Mouse (Mus musculus): Measurements from ENCODE around the gene Rnf157.
A peak's percentile ranks its signal among the peaks of the same experiment; 100 is the strongest.

The Rnf157 gene

DNA sequence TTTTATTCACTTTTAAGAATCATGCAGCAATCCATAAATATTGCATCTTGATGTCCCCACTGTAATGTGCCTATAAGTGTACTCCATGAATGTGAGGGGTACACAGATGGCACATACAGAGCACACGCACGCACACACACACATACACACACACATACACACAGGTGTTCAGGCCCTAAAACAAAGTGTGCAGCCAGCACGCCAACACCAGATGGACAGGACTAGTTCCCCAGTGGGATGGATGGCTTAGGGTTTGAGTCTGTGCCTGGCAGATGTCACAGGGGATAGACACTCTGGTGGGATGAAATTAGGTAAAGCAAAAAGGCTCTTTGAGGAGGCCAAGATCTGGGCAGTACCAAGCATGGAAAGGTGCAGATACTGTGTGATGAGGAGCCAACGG is 76.4 kb downstream of the Rnf157 start:
- DNase-seq (ENCODE audit: low spot score) = no peak

DNA sequence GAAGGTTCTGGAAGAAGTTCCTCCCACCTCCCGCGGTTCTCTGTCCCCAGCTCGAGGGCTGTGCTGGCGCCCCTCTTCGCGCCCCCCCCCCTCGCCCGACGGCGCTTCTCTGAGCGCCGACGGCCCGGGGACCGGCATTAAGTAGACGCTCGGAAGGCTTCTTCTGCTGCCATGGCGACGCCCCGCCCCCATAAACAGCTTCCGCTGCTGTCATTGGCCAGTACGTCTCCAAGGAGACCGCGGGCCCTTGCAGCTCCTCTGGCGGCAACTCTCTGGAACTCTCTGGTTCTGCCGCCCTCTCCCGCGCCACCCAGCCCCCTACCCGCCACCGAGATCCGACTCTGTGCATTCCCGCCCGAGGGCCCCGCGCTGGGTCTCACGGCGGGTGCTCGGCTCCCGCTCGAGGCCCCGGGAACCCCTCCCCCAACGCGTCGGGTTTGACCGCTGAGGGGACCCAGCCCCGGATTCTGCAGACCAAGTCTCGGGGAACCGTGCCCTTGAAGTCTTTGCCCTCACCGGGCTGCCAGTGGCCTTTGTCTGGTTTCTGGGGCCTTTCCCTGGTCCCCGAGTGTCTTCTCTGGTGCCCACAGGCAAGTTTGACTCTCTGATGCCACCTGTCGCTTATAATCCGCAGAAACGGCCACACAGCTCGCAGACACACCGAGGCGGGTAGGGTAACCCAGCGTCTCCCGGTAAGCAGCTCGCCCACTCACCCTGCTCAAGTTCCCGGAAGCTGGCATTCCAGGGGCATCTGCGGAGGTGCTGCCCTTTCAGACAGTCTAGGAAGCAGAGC is 77.4 kb downstream of the Rnf157 start, which contains the start of gene Foxj1:
Gene Foxj1, minus strand, starts transcription at position 156 of the 793 bp plus-strand sequence.
- peak; percentile 97 for DNase-seq (ENCODE audit: low spot score)

DNA sequence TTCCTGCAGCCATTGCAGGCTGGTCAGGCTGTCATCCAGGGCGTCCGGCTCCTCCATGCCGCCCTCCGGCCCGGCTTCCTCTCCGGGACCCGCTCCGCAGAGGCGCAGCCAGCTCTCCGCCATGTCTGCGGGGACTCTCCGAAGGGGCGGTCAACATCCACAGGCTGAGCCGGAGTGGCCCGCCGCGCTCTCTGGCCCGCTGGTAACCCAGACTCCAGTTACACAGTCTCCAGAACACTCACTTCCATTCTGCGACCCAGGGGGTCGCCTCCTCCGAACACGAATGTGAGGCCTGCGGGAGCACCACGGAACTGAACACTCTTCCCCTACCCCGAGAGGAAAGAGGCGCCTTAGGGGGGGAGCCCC is 78.4 kb downstream of the Rnf157 start:
- DNase-seq (ENCODE audit: low spot score) = no peak

DNA sequence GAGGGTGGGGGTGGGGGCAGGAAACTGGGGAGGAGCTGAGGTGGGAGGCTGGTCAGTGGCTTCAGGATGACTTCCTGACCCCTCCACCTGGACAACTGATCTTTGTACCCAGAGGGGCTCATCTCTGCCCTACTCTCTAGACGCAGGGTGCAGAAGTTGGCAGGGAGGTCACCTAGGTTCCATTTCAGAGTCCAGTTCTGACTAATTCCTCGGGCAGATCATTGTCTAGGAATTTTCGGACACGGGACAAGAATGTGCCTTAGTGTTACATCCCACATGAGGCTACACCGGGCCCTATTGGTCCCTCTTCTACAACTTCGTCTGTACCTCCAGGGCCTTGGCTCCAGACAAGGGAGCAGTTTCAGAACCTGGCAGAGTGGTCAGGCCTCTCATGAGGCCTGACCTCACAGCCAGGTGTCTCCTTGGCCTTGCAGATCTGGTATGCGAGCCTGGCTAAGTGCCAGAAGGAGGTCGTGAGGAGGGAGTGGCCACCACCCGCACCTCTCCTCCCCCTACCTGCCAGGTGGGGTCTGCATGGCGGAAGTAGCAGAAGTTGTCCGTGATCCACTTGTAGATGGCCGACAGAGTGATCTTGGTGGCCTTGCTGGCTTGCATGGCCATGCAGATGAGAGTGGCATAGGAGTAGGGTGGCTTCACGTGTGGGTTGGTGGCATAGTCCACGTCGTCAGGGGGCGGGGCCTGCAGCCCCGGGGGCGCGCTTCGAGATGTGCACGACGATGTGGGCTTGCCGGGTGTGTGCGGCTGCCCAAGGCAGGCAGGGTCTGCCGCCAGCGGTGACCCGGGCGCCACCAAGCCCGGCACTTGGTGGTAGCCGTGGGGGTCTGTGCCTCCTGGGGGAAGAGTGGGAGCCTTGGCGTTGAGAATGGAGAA is 79.1 kb downstream of the Rnf157 start:
- DNase-seq (ENCODE audit: low spot score) = no peak

DNA sequence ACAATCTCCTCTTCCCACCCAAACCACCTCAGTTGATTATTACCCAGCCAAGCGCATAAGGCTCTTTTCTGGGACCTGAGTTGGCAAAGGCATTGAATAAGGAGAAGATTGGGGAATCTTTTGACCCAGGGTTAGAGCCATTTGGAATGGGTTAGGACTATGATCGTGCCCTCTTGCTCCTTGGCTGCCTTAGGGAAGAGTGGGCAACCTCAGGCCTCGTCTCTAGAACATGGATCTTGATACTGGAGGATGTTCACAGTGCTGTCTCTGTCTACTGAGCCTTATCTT is 79.9 kb downstream of the Rnf157 start:
- no peak for DNase-seq (ENCODE audit: low spot score)

DNA sequence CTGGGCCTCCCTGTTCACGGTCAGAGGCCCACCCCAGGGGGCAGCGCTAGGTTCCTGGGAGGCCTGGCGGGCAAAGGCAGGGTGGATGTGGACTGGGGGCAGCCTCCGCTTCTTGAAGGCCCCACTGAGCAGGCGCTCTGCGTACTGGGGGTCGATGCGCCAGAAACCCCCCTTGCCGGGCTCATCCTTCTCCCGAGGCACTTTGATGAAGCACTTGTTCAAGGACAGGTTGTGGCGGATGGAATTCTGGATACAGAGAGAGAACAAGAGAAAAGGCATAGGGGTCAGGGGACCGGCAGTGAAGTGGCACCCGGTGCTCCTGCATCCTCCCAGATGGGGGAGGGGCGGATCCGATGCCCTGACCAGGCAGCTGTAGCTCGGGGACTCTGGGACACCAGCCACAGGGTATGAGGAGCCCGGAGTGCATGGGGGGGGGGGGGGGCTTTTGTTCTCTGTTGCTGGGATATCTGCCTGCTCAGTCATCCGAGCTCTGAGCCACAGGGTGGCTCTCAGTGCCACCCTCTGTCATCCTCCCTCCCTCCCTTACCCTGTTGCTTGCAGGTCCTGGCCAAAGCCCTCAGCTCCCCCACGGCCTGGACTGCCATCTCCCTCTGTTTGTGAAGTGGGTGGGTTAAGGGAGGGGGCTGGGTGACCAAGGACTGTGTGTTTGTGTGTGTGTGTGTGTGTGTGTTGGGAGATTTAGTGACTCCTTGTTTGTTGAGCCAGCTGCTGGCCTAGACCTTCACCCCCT is 80.4 kb downstream of the Rnf157 start:
- DNase-seq (ENCODE audit: low spot score) = peak; percentile 64

DNA sequence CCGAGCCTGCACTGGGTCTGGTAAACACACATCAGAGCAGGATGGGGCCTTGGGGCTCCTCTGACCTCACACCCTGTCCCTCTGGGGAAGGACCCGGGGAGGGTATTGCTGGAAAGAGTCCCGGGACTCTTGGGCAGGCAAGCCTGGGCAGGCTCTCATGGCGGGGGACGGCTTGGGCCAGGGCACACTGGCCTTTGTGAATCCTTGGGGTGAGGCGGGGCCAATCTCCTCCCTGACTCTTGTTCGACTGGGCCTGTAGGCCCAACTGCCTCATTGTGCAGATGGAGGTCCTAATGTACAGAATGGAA is 82.7 kb downstream of the Rnf157 start:
- no peak for DNase-seq (ENCODE audit: low spot score)

DNA sequence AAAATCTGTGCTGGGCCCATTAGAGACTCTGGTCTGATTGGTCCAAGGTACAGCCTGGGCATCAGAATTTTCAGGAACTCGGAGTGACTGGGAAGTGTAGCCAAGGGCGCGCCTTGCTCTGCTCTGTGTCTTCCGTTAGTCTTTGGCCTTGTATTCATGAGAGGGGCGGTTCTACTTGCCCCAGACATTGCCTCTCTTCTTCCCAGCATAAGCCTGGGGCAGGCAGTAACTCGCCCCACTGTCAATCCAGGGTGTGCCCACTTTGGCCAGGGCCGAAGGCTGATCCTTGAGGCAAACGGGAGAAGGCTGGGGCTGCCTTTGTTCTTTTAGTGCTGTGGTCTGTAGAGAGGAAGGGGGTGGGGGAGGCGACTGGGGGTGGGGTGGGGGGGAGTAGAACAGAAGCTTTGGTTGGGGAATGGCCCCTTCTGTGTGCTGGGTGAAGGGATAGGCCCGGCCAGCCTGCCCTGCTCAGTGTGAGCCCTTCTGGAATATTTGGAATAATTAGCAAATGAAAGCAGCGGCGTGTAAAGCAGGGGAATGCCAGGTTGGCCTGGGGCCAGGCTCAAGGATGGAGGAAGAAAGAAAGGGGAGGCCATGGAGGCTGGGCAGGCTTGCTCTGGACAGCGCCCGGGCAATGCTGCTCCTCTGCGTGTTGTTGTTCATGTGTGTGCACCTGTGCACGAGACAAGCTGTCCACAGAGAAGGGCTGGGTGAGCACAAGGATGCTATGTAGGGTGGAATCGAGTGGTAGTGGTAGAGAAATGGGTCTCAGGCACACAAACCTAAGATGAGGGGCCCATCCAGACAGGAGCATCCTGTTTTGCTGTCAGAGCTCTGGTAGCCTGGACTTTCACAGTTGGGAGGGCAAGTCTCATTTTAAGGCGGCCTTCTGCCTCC is 83.3 kb downstream of the Rnf157 start:
- no peak for DNase-seq (ENCODE audit: low spot score)

DNA sequence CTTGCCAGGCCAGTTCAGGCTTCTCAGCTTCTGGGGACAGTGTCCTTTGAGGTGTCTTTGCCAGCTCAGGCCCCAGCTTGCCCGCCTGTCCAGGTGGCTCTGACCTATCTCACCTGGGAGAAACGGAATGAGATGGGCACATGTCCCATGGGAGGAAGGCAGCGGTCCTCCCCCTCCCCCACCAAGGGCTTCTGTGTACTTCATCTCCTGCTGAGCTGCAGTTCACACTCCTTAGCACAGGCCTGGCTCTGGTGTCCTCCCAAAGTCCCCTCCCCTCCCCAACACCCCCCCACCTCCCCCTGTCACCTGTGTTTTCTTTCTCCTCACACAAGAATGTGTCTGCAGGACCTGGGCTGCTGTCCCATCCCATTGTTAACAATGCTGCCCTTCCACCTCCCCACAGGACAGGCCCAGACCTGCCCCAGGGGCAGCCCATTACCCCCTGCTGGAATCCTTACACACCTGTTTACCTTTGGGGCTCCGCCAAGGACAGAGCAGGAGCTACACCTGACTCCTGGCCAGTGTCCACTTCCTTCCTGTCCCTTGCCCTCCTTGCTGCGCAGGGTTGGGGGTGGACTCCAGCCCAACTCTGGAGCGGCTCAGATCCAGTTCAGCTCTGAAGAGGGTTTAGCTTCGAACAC is 85.7 kb downstream of the Rnf157 start:
- DNase-seq (ENCODE audit: low spot score) = no peak

DNA sequence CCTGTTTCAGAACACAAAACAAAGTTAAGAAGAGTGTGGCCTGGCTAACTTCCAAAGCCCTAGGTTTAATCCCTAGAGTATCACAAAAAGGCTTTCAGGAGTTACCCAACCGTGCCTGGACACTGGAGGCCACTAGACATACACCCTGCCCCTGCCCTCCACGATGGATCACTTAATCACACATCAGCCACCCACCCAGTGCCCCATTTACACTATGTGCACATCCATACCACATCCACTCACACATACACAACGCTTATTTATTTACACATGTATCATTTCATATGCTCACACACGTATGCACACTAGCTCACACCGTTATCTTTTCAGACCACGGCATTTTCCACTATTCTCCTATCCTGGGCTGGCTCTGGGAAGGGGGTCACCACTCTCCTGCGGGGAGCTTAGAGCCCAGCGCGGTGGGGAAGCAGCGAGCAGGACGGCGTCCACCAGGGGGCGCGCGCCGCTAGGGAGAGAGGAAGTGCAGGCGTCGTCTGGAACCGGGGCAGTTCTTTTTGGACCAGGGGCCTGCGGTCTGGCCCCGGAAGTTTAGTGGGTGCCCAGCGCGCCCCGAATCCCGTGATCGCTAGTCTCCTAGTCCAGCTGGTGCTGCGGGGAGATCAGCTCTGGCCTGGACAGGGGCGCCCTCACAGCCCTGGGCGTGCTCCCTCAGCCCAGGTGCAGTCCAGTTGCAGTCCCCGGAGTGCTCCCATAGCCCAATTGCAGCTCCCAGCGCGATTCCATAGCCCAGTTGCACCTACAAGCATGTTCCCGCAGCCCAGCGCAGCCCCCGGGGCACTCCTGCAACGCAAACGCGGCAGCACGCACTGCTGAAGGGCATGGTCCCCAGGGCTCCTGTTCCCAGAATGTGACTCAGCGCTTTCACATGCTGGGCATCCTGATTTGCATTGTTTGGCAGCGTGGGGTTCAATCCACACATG is 93.8 kb downstream of the Rnf157 start:
- DNase-seq (ENCODE audit: low spot score) = peak; percentile 87

DNA sequence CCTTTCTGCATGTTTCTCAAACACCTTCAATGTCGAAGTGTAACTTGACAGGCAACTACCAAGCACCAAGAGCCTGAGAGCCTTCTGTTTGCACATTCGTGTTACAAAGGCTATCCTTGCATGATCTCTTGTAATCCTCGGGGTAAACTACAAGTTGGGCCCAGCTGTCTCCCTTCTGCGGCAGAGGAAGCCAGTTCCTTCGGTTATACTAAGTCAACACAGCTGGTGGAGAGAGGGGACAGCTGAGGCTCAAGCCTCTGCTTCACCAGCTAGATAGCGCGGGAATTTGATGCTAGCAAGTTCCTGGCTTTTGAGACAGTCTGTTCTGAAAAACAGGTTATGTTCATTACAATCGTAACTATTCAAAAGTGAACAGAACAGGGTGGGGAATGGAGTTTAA is 100.5 kb downstream of the Rnf157 start:
- peak; percentile 40 for DNase-seq (ENCODE audit: low spot score)

DNA sequence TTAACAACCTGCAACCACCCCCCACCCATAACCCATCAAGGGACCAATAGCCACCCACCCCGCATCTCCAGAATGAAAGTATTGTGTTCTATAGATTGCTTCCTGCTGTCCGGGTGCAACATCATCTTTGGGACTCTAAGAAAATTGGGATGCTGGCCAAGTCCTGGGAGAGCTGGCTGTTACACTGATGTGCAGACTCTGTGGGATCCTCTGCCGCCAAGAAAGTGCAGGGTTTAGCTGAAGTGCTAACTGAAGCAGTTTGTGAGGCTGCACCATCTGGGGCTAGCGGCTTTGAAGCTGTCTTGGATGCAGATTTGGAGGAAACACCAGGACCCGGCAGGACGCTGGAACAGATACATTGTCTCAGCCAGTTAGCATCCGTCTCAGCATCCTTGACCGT is 101.7 kb downstream of the Rnf157 start:
- no peak for DNase-seq (ENCODE audit: low spot score)

DNA sequence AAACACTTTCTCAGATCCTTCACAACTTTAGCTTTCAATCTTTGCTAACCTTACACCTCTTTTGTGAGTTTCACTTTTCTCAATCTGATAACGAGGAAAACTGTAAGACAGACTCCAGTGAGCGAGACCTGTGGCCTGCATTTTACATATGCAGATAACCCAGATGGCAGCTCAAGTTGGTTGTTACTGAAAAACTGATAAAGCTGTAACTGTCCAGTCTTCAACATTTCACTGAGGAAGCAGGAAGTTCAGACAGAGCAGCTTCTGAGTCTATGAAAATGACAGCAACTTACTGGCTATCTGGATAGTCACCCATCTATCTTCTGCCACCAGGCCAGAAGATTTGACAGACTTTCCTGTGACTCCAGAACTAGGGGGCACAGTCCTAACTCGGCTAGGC is 103.2 kb downstream of the Rnf157 start:
- no peak for DNase-seq (ENCODE audit: low spot score)

DNA sequence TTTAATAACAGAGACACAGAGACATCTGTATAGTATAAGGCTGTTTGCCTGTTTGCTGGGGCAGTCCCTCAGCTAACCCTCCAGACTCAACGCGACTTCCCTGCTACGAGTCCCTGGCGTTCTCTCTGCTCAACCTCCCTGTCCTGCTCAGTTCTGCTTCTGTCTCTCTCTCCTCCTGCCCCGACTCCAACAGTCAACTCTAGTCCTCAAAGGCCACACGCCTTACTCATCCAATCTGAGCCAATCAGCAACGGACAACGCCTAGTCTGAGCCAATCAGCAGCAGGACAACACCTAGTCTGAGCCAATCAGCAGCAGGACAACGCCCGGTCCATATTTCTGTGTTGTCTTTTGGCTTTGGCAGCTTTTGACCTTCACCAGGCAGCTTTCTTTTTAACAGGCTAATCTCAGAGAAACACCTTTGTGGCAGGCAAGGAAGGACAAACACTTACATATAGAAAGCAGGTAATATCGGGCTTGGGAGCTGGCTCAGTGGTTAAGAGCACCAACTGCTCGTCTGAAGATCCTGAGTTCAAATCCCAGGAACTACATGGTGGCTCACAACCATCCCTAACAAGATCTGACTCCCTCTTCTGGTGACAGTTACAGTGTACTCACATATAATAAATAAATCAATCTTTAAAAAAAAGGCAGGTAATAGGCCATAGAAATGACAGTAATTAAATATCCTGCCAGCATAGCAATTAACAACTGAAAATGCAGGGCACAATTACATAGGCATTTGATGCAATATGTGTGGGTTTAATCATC is 104.9 kb downstream of the Rnf157 start:
- no peak for DNase-seq (ENCODE audit: low spot score)

DNA sequence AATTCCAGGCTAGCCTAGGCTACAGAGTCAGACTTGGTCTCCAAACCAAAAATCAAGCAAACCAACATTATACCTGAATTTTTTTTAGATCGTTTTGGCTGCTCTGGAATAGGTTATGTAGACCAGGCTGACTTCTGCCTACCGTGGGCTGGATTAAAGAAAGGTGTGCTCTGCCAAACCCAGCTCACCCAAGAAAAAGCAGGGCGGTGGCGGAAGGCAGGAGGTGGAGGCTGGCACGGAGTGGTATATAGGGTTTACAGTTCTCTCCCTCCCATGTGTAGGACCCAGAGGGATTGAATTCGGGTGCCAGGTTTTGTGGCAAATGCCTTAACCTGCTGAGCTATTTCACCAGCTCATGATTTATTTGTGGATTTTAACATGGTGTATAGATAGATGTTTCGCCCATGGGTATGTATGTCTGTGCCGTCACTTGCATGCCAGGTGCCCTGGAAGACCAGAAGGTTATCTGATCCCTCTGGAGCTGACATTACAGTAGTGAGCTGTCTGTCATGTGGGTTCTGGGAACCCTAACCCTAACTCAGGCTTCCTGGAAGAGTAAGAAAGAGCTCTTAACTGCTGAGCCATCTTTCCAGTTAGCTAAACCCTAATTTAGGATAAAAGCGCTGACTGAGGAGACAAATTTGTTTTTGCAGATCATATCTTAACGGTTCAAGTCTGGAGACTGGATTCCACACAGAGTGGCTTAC is 105.7 kb downstream of the Rnf157 start, which contains the start of gene Exoc7:
Gene Exoc7, minus strand, starts transcription at position 215 of the 707 bp plus-strand sequence.
- no peak for DNase-seq (ENCODE audit: low spot score)

DNA sequence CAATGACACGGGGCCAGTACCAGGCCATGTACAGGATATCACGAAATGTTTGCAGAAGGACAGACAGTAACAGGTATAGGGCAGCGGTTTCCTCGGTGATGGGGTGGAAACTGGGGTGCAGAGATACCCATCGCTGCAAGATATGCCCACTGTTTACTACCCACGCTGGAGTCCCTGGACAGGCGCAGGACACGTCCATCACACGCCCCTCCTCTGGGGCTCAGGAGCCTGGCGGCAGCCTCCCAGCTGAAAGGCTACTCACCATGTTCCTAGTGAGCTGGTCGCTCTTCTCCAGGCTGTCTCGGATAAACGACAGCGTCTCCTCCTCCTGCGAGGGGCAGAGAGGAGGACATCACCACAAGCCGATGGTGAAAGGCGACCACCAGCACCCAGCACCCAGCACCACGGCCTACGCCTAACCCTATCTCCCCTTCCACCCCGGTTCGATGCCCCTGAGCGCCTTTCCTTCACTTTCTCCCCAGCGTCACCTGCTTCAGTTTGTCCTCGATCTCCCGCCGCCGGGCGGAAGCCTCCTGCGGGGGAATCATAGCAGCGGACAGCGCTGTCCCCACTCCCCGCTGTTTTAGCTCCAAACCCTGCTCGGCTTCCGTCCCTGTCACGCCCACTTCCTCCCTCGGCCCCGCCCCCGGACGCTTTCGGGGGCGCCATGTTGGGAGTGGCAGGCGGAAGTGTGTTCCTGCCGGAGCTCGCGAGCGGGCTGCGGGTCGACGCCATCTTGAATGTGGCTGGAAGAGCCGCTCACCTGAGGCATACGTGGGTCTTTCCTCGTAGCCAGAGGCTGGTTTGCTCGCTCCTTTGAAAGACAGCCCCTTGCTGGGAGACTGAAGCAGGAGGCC is 106.5 kb downstream of the Rnf157 start:
- peak; percentile 96 for DNase-seq (ENCODE audit: low spot score)

DNA sequence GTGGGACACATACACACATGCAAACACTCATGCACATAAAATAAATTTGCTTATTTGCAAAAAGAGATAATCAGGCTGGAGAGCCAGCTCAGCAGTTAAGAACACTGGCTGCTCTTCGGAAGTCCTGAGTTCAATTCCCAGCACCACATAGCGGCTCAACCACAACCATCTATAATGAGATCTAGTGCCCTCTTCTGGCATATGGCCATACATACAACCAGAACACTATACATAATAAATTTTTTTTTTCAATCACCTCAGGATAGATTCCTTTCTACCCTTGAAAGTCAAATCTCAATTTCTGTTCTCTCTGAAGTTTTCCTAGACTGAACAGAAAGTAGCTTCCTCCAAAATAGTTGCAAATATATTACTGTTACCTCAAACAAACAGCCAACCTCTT is 107.4 kb downstream of the Rnf157 start:
- no peak for DNase-seq (ENCODE audit: low spot score)

DNA sequence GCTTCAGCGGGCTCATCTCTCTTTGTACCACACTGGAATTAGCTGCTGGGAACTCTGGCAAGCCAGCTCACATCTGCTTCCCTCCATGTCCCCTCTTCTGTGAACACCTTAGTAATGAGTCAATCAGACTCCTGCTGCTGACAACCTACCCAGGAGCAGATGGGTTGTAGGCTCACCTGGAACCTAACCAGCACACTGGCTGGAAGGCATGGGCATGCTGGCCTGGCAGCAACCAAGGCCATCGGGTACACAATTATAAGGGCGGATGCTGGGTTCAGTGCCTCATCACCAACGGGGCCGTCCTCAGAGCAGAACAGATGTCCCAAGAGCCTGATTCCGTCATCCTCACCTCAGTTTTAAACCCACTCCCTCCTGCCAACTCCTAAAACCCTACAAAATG is 114.2 kb downstream of the Rnf157 start:
- DNase-seq (ENCODE audit: low spot score) = no peak
